Mouse (Mus musculus) thymus, postnatal 4 days (tissue): ENCODE data around the gene Rgs7bp.
A peak's percentile ranks its signal among the peaks of the same experiment; 100 is the strongest.
"Not testable (repeated sequence)": the region's sequence is repeated elsewhere in the genome, so short reads cannot be mapped to it uniquely, and the experiment has no call there.

Experiments used
- DNase-seq: peaks from one replicate; pipeline ENCODE4 v3.0.0; 2021

The Rgs7bp gene

GRCm38 (mm10) chr13:104931635-104932532 lies 122.8 kb downstream of the Rgs7bp start:
- DNase-seq: no peak

GRCm38 (mm10) chr13:104930814-104931213 lies 123.9 kb downstream of the Rgs7bp start:
- DNase-seq: no peak

DNA sequence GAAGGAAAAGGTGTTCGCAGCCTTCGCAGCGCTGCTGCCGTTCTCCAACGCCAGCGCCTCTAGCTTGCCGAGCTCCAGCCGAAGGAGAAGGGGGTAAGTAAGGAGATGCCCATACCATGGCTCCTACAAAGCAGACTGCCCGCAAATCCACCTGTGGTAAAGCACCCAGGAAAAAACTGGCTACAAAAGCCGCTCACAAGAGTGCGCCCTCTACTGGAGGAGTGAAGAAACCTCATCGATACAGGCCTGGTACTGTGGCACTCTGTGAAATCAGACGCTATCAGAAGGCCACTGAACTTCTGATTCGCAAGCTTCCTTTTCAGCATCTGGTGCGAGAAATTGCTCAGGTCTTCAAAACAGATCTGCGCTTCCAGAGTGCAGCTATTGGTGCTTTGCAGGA lies 136.1 kb downstream of the Rgs7bp start:
- peak; percentile 54 for DNase-seq

GRCm38 (mm10) chr13:104916771-104917170 lies 138.0 kb downstream of the Rgs7bp start:
- not testable (repeated sequence) for DNase-seq

DNA sequence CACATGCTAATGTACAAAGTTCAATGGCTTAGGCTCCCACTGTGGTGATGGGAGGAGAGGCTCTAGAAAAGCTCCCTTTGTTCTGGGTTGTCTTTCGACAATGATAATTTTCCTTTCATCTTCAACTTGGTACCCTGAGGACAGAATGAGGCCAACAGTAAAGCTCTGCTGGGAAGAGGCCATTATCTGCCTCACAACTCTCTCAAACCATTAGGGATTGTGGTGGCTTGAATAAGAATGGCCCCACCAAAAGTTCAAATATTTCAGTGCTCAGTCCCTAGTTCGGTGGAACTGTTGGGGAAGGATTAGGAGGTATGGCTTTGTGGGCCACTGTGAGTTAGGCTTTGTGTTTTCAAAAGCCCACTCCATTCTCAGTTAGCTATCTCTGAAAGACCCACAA lies 138.6 kb downstream of the Rgs7bp start:
- DNase-seq: no peak

DNA sequence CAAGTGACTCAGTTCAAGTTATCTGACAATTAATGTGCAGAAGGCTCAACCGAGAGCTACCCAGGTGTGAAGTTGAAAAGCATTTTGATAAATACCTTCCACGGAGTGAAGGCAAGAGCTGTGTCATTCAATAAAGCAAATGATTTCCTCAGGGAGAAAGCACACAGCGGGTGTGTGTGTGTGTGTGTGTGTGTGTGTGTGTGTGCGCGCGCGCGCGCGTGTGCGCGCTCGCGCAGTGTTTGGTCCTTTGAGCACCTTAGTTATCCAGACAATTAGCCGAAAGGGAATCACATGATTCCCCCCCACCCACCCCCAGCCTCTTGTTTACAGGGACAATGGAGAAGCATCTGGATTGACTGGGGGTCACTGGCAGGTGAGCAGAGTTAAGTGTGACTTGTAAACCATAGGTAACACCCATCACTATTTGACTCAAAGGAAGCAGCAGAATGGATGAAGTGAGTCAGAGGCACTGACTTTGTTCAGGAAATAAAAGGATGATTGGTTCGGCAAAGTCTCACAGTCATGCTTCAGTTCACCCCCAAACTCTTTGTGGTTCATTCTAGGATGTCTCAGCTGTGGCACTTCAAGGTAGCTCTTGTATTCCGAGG lies 140.3 kb downstream of the Rgs7bp start:
- no peak for DNase-seq

DNA sequence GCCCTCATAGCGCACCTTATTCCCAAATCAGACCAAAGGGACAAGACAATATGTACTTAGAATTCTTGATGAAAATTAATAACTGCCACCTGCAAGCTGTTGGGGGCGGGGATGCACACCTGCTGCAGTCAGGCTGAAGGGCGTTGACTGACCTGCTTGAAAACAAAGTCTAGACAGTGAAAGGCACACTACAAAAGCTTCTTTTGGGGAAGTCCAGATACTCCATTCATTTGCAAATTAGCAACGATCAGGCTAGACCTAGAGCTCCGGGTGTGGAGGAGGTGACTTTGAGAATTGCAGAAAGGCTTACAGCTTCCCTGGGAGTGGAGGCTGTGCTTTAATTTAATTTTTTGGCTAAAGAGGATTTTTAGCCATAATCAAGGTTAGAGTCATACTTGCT lies 143.1 kb downstream of the Rgs7bp start:
- not testable (repeated sequence) for DNase-seq

DNA sequence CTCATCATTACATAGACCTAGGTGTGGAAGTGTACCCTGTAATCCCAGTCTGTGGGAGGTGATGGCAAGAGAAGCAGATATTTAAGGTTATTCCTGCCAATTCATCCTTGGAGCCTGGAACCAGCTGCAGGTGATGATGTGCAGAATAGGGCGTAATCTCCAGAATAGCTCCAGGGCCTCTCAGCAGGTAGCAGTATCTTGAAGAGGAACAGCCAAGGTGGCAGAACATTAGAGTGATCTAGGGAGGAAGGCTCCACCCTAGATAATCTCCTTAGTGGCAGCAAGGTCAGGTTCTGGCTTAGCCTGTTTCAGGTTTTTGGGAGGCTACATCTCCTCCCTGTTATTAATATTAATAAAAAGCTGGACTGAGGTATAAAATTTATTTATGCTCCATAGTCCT lies 143.7 kb downstream of the Rgs7bp start:
- not testable (repeated sequence) for DNase-seq

DNA sequence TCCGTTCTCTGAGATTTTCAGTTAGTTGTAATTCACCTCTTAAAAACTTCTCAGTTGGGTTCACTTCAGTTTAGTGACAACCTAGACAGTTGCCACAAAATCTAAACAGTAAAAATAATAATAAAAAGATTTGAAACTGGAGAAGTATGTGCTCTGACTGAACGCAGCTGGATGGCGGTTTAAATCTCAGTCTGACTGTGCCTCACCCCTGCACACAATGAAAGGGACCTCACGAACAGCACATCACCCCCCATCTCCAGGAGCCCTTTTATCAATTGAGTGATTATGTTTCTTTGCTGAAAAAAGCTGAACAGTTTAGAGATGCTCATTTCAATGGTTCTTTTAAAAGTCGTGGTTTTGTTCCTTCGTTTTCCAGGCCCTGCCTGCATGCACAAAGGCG lies 146.0 kb downstream of the Rgs7bp start:
- DNase-seq: no peak
